Mouse (Mus musculus) ES-Bruce4 (cell line): ENCODE data around the gene 1520401A03Rik. TPM values are rescaled to one million over a fixed set of nuclear protein-coding genes. Genes with fewer than 3 reads are reported as not detected.
A peak's percentile ranks its signal among the peaks of the same experiment; 100 is the strongest.

ENCODE experiments used
- H3K27ac ChIP-seq: 2 replicates; pipeline ENCODE4 v1.5.1; 2012; ENCODE audit warnings: low read length, inconsistent platforms; ENCODE audit not compliant: insufficient read depth
- H3K27me3 ChIP-seq: 2 replicates; pipeline ENCODE4 v1.6.1; 2012; ENCODE audit warnings: mild to moderate bottlenecking, low read length, inconsistent platforms; ENCODE audit not compliant: control insufficient read depth, poor library complexity, insufficient read depth, severe bottlenecking
- H3K36me3 ChIP-seq: 2 replicates; pipeline ENCODE4 v1.6.1; 2012; ENCODE audit warnings: inconsistent platforms, mild to moderate bottlenecking, low read length, moderate library complexity; ENCODE audit not compliant: control insufficient read depth, poor library complexity, insufficient read depth, severe bottlenecking
- H3K4me1 ChIP-seq: one replicate; pipeline ENCODE4 v1.8.1; 2011; ENCODE audit warnings: low read length; ENCODE audit not compliant: control insufficient read depth, insufficient read depth
- H3K4me3 ChIP-seq: 2 replicates; pipeline ENCODE4 v1.5.1; 2011; ENCODE audit warnings: low read depth, mild to moderate bottlenecking, low read length
- H3K9ac ChIP-seq: 2 replicates; pipeline ENCODE4 v1.6.1; 2012; ENCODE audit warnings: low read depth, mild to moderate bottlenecking, inconsistent platforms; ENCODE audit not compliant: poor library complexity, severe bottlenecking
- H3K9me3 ChIP-seq: replicated peaks from 2 replicates; pipeline ENCODE4 v1.6.1; 2012; ENCODE audit warnings: mild to moderate bottlenecking, low read length, inconsistent platforms; ENCODE audit not compliant: control insufficient read depth, poor library complexity, insufficient read depth, severe bottlenecking
- CTCF ChIP-seq: IDR thresholded peaks from one replicate; pipeline ENCODE4 v1.8.1; 2011; ENCODE audit warnings: low read depth, low read length
- EP300 ChIP-seq: IDR thresholded peaks from 2 replicates; pipeline ENCODE4 v1.6.1; 2011; ENCODE audit warnings: low read depth, low read length; ENCODE audit not compliant: insufficient read depth
- POLR2A ChIP-seq: IDR thresholded peaks from one replicate; pipeline ENCODE4 v1.8.1; 2011; ENCODE audit warnings: low read length; ENCODE audit not compliant: insufficient read depth
- polyA plus RNA-seq: library from polyadenylated mRNA; stranded (reverse); fragments of >200 nt; gene quantifications from 2 replicates; pipeline ENCODE4 v1.2.4, GENCODE M21; 2011; ENCODE audit warnings: low read depth; ENCODE audit not compliant: missing spikeins, insufficient read depth, insufficient read length

The 1520401A03Rik gene
- polyA plus RNA-seq, 1 experiment = 4.1 TPM

GRCm38 (mm10) chr17:23737493-23738445 lies 15.2 kb upstream of the 1520401A03Rik start:
- Histone ChIP-seq H3K9ac (no peak overlapping the region), H3K9me3 (no peaks in the 10 kb centered on the region), H3K4me1 (no peaks in the 10 kb centered on the region), H3K4me3 (no peak overlapping the region), H3K27me3 (no peaks in the 10 kb centered on the region), H3K36me3 (no peaks in the 10 kb centered on the region), H3K27ac (no peak overlapping the region)
- no peak for TF ChIP-seq CTCF
- no peak for TF ChIP-seq EP300
- no peak for TF ChIP-seq POLR2A

- no peaks in the 10 kb centered on the region for H3K36me3 ChIP-seq
- H3K27ac ChIP-seq = no peak overlapping the region
- H3K27me3 ChIP-seq = no peaks in the 10 kb centered on the region
- H3K4me1 ChIP-seq = no peaks in the 10 kb centered on the region
- H3K9ac ChIP-seq = no peak overlapping the region
- TF ChIP-seq POLR2A (no peak), EP300 (no peak), CTCF (no peak)
- H3K4me3 ChIP-seq = no peak overlapping the region
- H3K9me3 ChIP-seq = no peaks in the 10 kb centered on the region
These were observed 11.8 kb upstream of the 1520401A03Rik start for GRCm38 (mm10) chr17:23734341-23734740.

- Histone ChIP-seq H3K27ac (no peak overlapping the region), H3K9me3 (no peaks in the 10 kb centered on the region)
These were observed 7.9 kb upstream of the 1520401A03Rik start for GRCm38 (mm10) chr17:23730441-23730840.

GRCm38 (mm10) chr17:23726758-23727142 lies 4.2 kb upstream of the 1520401A03Rik start:
- Histone ChIP-seq H3K4me3 (peak overlapping the region; percentile 79), H3K9me3 (no peaks in the 10 kb centered on the region), H3K36me3 (no peaks in the 10 kb centered on the region), H3K27me3 (no peaks in the 10 kb centered on the region), H3K4me1 (peaks cover 2% of the 10 kb centered on the region), H3K27ac (peak overlapping the region; percentile 2; the same call in 1 of the 2 replicates), H3K9ac (peak overlapping the region; percentile 91)
- no peak for TF ChIP-seq POLR2A
- no peak for TF ChIP-seq EP300
- TF ChIP-seq CTCF = no peak

More at GRCm38 (mm10) chr17:23730441-23730840, 7.9 kb upstream of the 1520401A03Rik start:
- TF ChIP-seq EP300 (no peak), CTCF (no peak), POLR2A (no peak)
- peaks cover under 1% of the 10 kb centered on the region for H3K4me1 ChIP-seq
- H3K27me3 ChIP-seq = no peaks in the 10 kb centered on the region
- no peak overlapping the region for H3K4me3 ChIP-seq
- no peak overlapping the region for H3K9ac ChIP-seq
- H3K36me3 ChIP-seq = no peaks in the 10 kb centered on the region

- no peaks in the 10 kb centered on the region for H3K36me3 ChIP-seq
- H3K27ac ChIP-seq = peak within 1 kb of the TSS; percentile 65
- no peaks in the 10 kb centered on the region for H3K9me3 ChIP-seq
- peak; percentile 84 for TF ChIP-seq POLR2A
- TF ChIP-seq CTCF = no peak
- no peak for TF ChIP-seq EP300
- peak within 1 kb of the TSS; percentile 91 for H3K9ac ChIP-seq
- H3K4me3 ChIP-seq = peak within 1 kb of the TSS; percentile 83
- H3K4me1 ChIP-seq = peaks cover 2% of the 10 kb centered on the region
- no peaks in the 10 kb centered on the region for H3K27me3 ChIP-seq
These were observed 3.6 kb upstream of the 1520401A03Rik start, which contains the start of gene Pkmyt1 for GRCm38 (mm10) chr17:23725999-23726757. Gene Pkmyt1 (plus strand): TSS chr17:23726336.
